Mouse (Mus musculus) thymus, postnatal 0 days (tissue): Measurements from ENCODE around the gene Camk2d. TPM values are rescaled to one million over a fixed set of nuclear protein-coding genes. Genes with fewer than 3 reads are reported as not detected.

ENCODE experiments used
- DNase-seq: peaks from one replicate; pipeline ENCODE4 v3.0.0-alpha.2; 2015; ENCODE audit warnings: low spot score
- polyA plus RNA-seq: library from polyadenylated mRNA; unstranded; fragments of >200 nt; fragmentation: Nextera tagmentation; extraction: Ambion mirVana; gene quantifications from 2 replicates; pipeline ENCODE4 v1.2.1, GENCODE M21; 2015

Gene Camk2d
- polyA plus RNA-seq, 1 experiment from 2014 or later, result 39.5 TPM

DNA sequence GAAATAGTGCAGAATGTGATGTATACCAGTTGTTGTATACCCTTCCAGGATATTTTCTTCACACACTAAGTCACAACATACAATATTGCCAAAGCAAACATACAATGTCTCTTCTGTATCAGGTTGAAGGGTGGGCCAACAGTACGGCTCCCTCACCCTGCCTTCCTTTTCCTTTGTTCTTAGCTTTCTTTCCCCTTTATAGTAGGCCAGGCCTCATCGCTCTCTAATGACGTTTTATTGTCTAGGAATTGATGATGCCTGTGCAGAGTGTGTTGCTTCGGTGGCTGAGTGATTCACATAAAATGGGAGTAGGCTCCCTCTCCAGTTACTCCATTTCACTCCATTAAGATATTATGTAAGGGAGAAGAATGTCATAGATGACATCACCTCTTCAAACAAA, 290.5 kb downstream of the Camk2d start:
- no peak for DNase-seq

Other genes starting within 250 kb of the Camk2d start
- gene Arsj, start 232.6 kb upstream of the Camk2d start, polyA plus RNA-seq, result 0.26 and 0.27 TPM in 2 replicates